Mouse (Mus musculus) C2C12 (cell line): Measurements from ENCODE around the gene Bcam.

Experiments used
- CEBPB ChIP-seq: IDR thresholded peaks from one replicate; pipeline ENCODE4 v1.6.1; 2011; ENCODE audit warnings: low read depth, mild to moderate bottlenecking, control low read depth, moderate library complexity
- CTCF ChIP-seq: IDR thresholded peaks from one replicate; pipeline ENCODE4 v1.5.1; 2011; ENCODE audit not compliant: control insufficient read depth, insufficient read depth, insufficient read length
- MYOG ChIP-seq: IDR thresholded peaks from one replicate; pipeline ENCODE4 v1.6.1; 2011; ENCODE audit not compliant: control insufficient read depth, insufficient read length; ENCODE audit errors: extremely low read depth
- USF1 ChIP-seq: IDR thresholded peaks from one replicate; pipeline ENCODE4 v1.6.1; 2011; ENCODE audit warnings: low read depth, mild to moderate bottlenecking, control low read depth, moderate library complexity

GRCm38 (mm10) chr7:19724167-19724566 lies 46.6 kb downstream of the Bcam start:
- TF ChIP-seq CEBPB, result no peak
- TF ChIP-seq CTCF, result no peak
- no peak for TF ChIP-seq MYOG
- no peak for TF ChIP-seq USF1
